Mouse (Mus musculus): Measurements from ENCODE around the gene Suv39h1. TPM values are rescaled to one million over a fixed set of nuclear protein-coding genes. Genes with fewer than 3 reads are reported as not detected.
"Not testable (repeated sequence)": the region's sequence is repeated elsewhere in the genome, so short reads cannot be mapped to it uniquely, and the experiment has no call there.

The Suv39h1 gene
- 25.0 and 27.5 TPM in 2 replicates for polyA plus RNA-seq (2012; rRNA removed)

- DNase-seq (ENCODE audit: extremely low spot score in 1 of 2, low spot score in 1 of 2), result peak; percentile 91 to 94
Measured at GRCm38 (mm10) chrX:8074430-8075014, at the start of gene Suv39h1. TSS of gene Suv39h1 (minus strand) at chrX:8074760.

DNA sequence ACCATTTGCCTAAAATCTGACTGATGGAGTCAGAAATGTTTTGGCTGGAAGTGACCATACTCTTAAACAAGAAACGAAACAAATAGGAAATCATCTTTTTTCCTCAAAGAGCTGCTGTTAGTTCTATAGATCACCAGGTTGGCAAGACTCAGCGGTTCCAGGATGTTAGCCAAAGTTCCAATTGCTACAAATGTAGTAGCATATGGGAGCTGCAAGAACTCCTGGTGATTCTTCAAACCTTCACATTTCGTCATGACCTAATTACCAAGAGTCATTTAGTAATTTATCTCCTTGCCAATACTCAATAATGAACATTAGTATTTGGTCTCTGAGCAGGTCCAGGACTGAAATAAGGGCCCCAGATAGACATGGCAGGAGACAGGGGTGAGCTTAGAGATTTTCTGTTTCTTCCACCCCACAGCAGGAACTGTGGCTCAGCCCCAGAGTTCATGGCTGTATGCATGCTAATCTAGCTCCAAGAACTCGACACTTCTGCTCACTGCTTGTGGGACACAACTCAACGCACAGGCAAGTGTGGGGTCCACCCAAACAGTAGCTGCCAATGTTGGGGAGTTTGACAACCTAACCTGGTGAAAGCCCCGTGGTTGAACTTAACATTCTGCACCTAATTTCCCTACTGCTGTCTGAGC, 49.4 kb upstream of the Suv39h1 start:
- DNase-seq (ENCODE audit: extremely low spot score in 1 of 2, low spot score in 1 of 2), result no peak

DNA sequence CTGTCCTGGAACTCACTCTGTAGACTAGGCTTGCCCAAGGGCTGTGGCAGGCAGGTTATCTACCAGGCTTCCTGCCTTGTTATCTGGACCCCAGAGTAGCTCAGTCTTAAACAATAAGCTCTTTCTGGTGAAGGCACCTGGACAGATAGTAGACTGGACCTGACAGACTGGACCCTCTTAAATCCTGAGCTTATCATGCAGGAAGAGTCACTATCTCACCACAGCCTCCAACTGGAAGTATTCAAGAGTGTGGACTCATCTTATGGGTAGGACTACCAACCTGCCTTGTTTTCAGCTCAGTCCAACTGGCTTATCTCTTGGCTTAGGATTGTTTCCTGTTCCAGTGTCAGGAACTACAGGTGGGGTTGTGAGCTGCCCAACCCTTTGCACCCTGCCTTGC, 42.7 kb upstream of the Suv39h1 start:
- DNase-seq (ENCODE audit: extremely low spot score in 1 of 2, low spot score in 1 of 2), result no peak

DNA sequence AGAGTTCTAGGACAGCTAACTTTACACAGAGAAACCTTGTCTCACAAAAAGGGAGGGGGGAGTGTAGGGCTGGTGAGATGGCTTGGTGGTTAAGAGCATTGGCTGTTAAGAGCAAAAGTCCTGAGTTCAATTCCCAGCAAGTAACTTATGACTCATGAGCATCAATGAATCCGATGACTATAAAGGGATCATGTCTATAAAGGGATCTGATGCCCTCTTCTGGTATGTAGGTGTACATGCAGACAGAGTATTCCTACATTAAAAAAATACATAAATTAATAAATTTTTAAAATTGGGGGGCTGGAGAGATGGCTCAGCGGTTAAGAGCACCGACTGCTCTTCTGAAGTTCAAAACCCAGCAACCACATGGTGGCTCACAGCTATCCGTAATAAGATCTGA, 40.7 kb upstream of the Suv39h1 start:
- DNase-seq (ENCODE audit: extremely low spot score in 1 of 2, low spot score in 1 of 2), result no peak

- DNase-seq (ENCODE audit: extremely low spot score in 1 of 2, low spot score in 1 of 2), result no peak
Measured at GRCm38 (mm10) chrX:8105019-8105418, 30.5 kb upstream of the Suv39h1 start.

- DNase-seq (ENCODE audit: extremely low spot score in 1 of 2, low spot score in 1 of 2), result no peak
Measured at GRCm38 (mm10) chrX:8102213-8102668, 27.7 kb upstream of the Suv39h1 start.

DNA sequence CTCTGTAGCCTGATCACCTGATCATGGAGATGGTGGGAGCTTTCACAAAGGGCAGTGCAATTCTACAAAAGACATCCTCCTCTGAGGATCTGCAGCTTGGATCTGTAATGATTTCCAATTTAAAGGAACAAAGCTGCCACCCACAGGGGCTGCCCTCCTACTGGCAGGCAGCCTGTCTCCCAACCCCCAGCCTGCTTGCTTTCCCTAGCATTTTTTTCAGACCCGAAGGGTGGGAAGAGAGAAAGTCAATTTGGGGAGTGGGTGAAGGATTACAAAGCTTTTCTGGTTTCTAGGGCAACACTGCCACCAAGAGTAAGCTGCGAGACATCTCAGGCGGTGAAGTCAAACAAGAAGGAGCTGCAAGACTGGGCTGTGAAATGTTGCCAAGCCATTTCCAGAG, 26.5 kb upstream of the Suv39h1 start:
- DNase-seq (ENCODE audit: extremely low spot score in 1 of 2, low spot score in 1 of 2), result peak; percentile 43 to 75

- DNase-seq (ENCODE audit: extremely low spot score in 1 of 2, low spot score in 1 of 2), result no peak
Measured at GRCm38 (mm10) chrX:8099435-8099834, 24.9 kb upstream of the Suv39h1 start.

GRCm38 (mm10) chrX:8096787-8097242, 22.3 kb upstream of the Suv39h1 start:
- DNase-seq (ENCODE audit: extremely low spot score in 1 of 2, low spot score in 1 of 2), result peak; percentile 94 to 96

DNA sequence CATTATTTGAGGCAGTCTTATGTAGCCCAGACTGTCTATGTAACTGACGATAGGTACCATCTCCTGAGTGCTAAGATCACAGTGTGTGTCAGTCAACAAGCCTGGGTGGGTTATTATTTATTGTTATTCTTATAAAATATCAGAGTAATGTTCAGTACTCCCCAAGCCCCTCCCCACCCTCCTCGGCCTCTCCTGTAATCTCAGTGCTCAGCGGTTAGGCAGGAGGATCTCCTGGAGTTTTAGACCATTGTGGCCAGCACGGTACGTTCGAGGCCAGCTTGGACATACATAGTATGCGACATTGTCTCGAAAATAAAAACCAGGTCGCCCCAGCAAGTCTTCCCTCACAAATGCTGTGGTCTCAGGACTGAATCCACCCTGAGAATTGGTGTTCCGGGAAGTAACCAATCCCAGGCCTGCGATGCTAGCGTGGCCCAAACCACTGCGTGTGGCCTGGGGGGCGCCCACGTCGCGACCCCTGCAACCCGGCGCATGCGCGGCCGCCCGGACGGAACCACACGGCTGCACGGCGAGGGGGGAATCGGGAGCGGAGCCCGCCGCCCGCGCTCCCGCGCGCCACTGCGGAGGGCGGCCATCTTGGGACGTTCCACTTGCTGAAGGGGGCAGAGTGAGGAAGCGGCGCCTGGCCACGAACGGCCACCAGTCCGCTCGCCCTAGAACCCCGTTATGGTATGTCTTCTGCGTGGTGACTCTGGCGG, 21.7 kb upstream of the Suv39h1 start:
- DNase-seq (ENCODE audit: extremely low spot score in 1 of 2, low spot score in 1 of 2), result peak; percentile 39 to 89

DNA sequence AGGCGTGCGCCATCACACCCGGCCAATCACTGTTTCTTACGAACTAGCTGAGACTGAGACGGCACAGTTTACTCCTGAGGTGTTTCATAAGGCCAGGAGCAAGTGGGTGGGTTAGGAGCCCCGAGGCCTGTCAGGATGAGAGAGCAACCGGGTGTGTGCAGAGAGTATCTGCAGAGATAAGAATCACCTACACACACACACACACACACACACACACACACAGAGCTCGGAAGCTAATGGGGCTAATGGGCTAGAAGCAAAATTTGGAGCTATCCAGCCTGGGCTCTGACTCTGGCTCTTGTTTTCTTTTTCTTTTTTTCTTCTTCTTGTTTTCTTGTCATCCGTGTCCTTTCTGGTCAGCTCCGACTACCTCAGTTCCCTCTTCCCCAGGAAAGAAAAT, 21.0 kb upstream of the Suv39h1 start:
- no peak for DNase-seq (ENCODE audit: extremely low spot score in 1 of 2, low spot score in 1 of 2)

DNA sequence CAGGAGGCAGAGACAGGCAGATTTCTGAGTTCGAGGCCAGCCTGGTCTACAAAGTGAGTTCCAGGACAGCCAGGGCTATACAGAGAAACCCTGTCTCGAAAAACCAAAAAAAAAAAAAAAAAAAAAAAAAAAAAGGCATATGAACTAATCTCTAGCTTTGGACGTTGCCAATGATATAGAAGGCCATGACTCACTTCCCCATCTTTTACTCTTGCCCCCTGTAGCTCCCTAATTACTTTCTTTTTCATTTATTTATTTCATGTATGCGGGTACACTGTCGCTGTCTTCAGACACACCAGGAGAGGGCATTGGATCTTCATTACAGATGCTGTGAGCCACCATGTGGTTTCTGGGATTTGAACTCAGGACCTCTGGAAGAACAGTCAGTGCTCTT, 16.4 kb upstream of the Suv39h1 start:
- not testable (repeated sequence) for DNase-seq (ENCODE audit: extremely low spot score in 1 of 2, low spot score in 1 of 2)

GRCm38 (mm10) chrX:8090346-8090953, 15.9 kb upstream of the Suv39h1 start, which contains the start of gene Was:
TSS of gene Was (minus strand) at chrX:8090498.
- DNase-seq (ENCODE audit: extremely low spot score in 1 of 2, low spot score in 1 of 2), result no peak

DNA sequence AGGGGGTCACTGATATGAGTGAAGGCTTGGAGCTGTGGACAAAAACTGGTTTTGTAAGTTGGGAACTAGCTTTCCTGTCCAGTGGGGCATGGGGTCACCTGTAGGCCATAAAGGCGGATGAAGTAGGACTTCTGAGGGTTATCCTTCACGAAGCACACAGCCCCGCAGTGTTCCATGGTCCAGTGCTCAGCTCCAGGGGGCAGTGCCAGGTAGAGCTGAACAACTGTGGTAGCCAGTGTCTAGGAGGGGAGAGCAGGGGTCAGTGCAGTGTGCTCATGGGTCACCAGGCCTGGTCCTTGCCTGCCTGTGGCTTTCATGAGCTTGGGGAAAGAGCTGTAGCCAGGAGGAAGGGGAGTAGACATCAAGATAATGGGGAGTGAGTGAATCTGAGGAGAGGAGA, 15.2 kb upstream of the Suv39h1 start:
- DNase-seq (ENCODE audit: extremely low spot score in 1 of 2, low spot score in 1 of 2), result no peak

GRCm38 (mm10) chrX:8085611-8086010, 11.1 kb upstream of the Suv39h1 start:
- DNase-seq (ENCODE audit: extremely low spot score in 1 of 2, low spot score in 1 of 2), result no peak

DNA sequence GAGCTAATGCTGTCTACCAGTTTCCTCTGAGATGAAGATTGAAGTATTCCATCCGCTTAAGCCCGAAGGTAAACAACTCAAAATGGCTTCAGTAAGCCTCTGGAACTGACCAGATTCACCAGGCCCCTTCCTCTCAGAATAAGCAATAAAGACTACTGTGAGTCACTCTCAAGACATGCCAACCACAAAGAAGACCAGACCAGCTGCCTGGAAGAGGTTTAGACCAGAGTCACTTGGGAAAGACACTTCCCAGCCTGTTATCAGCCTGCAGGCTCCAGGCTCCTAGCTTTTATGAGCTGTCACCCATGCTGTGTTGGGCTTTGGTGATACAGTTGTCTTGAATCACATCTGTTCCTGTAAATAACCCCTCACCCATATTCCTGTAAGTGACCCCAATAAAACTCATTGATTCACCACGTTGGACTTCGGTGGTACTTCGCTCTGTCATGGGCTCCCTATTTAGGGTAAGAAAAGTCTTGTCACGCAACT, 10.3 kb upstream of the Suv39h1 start:
- no peak for DNase-seq (ENCODE audit: extremely low spot score in 1 of 2, low spot score in 1 of 2)

DNA sequence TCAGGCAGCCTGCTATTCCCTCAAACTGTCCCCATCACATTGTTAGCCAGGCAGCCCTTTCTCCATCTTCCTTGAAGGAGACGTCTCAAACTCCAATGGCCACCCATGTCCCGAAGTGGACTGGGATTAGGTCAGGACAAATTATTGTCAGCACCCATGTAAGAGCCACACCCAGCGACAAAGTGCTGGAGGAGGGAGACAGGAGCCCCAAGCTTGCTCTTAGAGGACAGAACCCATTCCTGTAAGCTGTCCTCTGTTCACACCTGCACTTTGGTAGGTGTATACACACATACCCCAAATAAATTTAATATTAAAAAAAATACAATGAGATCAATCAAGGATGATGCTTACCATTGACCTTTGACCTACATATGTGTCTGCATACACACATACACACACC, 544 bp upstream of the Suv39h1 start:
- DNase-seq (ENCODE audit: extremely low spot score in 1 of 2, low spot score in 1 of 2), result no peak

DNA sequence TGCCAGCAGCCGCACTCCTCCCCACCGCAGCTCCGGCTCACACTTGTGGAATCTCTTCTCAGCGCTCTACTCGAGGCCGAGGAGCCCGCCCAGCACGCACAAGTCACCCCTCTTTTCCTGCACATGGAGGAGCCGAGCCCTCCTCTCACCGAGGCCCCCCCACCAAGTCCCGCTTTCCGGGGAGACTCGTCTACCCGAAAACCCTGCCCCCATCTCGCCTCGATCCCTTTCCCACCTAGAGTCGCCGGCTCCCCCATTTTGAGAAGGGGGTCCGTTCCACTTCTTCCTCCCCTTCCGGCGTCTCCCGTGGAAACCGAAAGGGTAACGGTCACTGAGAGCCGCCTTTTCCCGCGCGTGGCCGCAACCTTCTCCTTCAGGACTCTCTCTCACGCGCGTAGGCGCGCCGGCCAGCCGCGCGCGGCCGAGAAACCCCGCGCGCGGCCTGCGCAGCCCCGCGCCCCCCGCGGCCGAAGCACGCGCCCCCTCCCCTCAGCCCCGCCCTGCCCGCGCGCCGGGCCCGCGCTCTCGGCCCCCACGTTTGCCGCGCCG, 605 bp downstream of the Suv39h1 start:
- no peak for DNase-seq (ENCODE audit: extremely low spot score in 1 of 2, low spot score in 1 of 2)

GRCm38 (mm10) chrX:8069166-8069565, 5.4 kb downstream of the Suv39h1 start:
- DNase-seq (ENCODE audit: extremely low spot score in 1 of 2, low spot score in 1 of 2), result no peak

DNA sequence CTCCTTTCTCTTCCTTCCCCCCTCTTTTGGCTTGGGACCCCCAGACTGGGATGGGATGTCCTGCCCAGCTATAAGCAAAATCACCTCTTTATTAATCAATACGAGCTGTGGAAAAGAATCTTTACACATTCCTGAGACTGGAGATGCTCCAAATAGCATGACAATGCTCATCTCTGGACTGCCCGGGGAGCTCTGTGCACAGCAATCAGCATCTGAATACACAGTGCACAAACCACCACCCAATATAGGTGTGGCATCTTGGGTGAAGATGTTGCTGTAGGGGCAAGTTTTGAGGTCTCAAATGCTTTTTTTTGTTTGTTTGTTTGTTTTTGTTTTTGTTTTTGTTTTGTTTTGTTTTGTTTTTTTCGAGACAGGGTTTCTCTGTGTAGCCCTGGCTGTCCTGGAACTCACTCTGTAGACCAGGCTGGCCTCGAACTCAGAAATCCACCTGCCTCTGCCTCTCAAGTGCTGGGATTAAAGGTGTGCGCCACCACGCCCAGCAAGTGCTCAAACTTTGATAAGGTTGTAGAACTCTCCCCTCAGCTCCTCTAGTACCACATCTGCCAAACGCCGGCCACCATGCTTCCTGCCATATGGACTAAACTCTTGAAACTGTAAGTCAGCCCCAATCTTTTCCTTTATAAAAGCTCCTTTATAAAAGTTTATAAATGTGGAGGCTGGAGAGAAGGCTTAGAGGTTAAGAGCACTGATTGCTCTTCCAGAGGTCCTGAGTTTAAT, 23.3 kb downstream of the Suv39h1 start:
- not testable (repeated sequence) for DNase-seq (ENCODE audit: extremely low spot score in 1 of 2, low spot score in 1 of 2)

Data from frontal cortex, adult 2 months (tissue).